Mouse (Mus musculus) lung, adult 2 months (tissue): Measurements from ENCODE around the gene Tyms.
"Not testable (repeated sequence)": the region's sequence is repeated elsewhere in the genome, so short reads cannot be mapped to it uniquely, and the experiment has no call there.

Source experiments
- CTCF ChIP-seq: fragments of 200-500 bp; IDR thresholded peaks from 2 replicates; pipeline ENCODE4 v1.5.1; 2011; ENCODE audit warnings: mild to moderate bottlenecking, low read length, control low read depth; ENCODE audit not compliant: insufficient read depth
- POLR2A ChIP-seq: fragments of 200-500 bp; IDR thresholded peaks from 2 replicates; pipeline ENCODE4 v1.6.1; 2011; ENCODE audit warnings: low read depth, mild to moderate bottlenecking, control low read depth, low read length, borderline replicate concordance; ENCODE audit errors: extremely low read depth

GRCm38 (mm10) chr5:30035862-30036261 lies 37.6 kb downstream of the Tyms start:
- TF ChIP-seq CTCF, POLR2A: not testable (repeated sequence)
